Mouse (Mus musculus) skeletal muscle tissue, adult 2 months (tissue): ENCODE data around the gene Magea1.
"Not testable (repeated sequence)": the region's sequence is repeated elsewhere in the genome, so short reads cannot be mapped to it uniquely, and the experiment has no call there.

Experiments
- DNase-seq: peaks from one replicate; pipeline ENCODE4 v3.0.0-alpha.2; 2012; ENCODE audit warnings: low read depth, low spot score

Gene Magea1

GRCm38 (mm10) chrX:155089693-155090092, at the start of gene Magea1:
Gene Magea1, minus strand, starts transcription at chrX:155089793.
- not testable (repeated sequence) for DNase-seq

DNA sequence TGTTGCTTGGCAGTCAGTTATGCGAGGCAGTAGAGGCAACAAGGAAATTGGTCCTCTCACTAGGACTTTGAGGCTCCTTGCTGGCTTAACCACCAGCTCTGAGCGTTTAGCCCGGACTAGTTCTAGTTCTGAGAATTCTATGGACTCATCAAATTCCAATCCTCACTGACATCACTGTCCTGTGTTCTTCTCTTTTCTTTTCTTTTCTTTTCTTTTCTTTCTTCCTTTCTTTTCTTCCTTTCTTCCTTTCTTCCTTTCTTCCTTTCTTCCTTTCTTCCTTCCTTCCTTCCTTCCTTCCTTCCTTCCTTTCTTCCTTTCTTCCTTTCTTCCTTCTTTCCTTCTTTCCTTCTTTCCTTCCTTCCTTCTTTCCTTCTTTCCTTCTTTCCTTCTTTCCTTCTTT, 38.7 kb upstream of the Magea1 start, which contains the start of gene Cldn34b2:
Gene Cldn34b2, minus strand, starts transcription at position 101 of the 400 bp plus-strand sequence.
- not testable (repeated sequence) for DNase-seq

- peak; percentile 4 for DNase-seq
Measured at GRCm38 (mm10) chrX:155098024-155098423, 8.4 kb upstream of the Magea1 start.

GRCm38 (mm10) chrX:155093566-155093965, 4.0 kb upstream of the Magea1 start, which contains the start of gene Magea2:
Gene Magea2, minus strand, starts transcription at chrX:155093666.
- not testable (repeated sequence) for DNase-seq

DNA sequence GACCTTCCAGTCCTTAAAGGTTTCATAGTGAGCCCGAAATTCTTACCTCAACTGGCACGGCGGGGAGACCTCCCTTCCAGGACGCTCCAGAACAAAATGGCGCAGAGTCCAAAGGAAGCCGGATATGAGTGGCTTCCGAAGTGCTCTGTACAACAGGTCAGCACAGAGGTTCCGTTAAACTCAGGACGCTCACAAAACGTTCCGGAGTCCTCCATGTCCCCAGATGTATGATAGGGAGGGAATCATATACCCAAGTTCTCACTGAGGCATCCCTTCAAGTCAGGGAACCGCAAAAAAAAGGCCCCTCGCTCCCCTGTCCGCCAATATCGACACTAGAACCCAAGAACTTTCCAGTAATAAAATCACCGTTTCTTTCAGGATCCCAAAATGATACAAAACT, 26.5 kb downstream of the Magea1 start, which contains the start of gene Magea5:
Gene Magea5, minus strand, starts transcription at position 101 of the 400 bp plus-strand sequence.
- DNase-seq: not testable (repeated sequence)
